Mouse (Mus musculus) midbrain, embryonic 13.5 days (tissue): ENCODE measurements around the gene Snrpf. TPM values are rescaled to one million over a fixed set of nuclear protein-coding genes. Genes with fewer than 3 reads are reported as not detected.

Experiments
- ATAC-seq: fragments of 200-750 bp; cut with Nextera tagmentation; 2 replicates; pipeline ENCODE4 v1.8.0; 2017; ENCODE audit warnings: mild to moderate bottlenecking, moderate TSS enrichment, moderate library complexity
- H3K27ac ChIP-seq: fragments of 300-500 bp; sonication (generic); 2 replicates; pipeline ENCODE4 v1.5.1; 2015; ENCODE audit warnings: inconsistent platforms, mild to moderate bottlenecking, moderate library complexity
- H3K27me3 ChIP-seq: fragments of 300-500 bp; sonication (generic); 2 replicates; pipeline ENCODE4 v1.6.1; 2015; ENCODE audit warnings: mild to moderate bottlenecking, inconsistent platforms
- H3K36me3 ChIP-seq: fragments of 300-500 bp; sonication (generic); 2 replicates; pipeline ENCODE4 v1.6.1; 2015; ENCODE audit warnings: mild to moderate bottlenecking, inconsistent platforms
- H3K4me1 ChIP-seq: fragments of 300-500 bp; sonication (generic); replicated peaks from 2 replicates; pipeline ENCODE4 v1.6.1; 2015; ENCODE audit warnings: inconsistent platforms
- H3K4me2 ChIP-seq: fragments of 300-500 bp; sonication (generic); replicated peaks from 2 replicates; pipeline ENCODE4 v1.6.1; 2015; ENCODE audit warnings: moderate library complexity, mild to moderate bottlenecking, inconsistent platforms
- H3K4me3 ChIP-seq: fragments of 300-500 bp; sonication (generic); replicated peaks from 2 replicates; pipeline ENCODE4 v1.5.1; 2015; ENCODE audit warnings: mild to moderate bottlenecking, inconsistent platforms
- H3K9ac ChIP-seq: fragments of 300-500 bp; sonication (generic); replicated peaks from 2 replicates; pipeline ENCODE4 v1.6.1; 2015; ENCODE audit warnings: mild to moderate bottlenecking, inconsistent platforms
- H3K9me3 ChIP-seq: fragments of 300-500 bp; sonication (generic); 2 replicates; pipeline ENCODE4 v1.6.1; 2016; ENCODE audit warnings: mild to moderate bottlenecking, inconsistent platforms
- WGBS: fragments of 180-500 bp; shearing (Covaris S2); methylation state at CpG from one replicate; pipeline ENCODE4 v1.1.7; 2015; 5-methylcytosine and 5-hydroxymethylcytosine counted together
- polyA plus RNA-seq: library from polyadenylated mRNA; unstranded; fragments of >200 nt; fragmentation: Nextera tagmentation; extraction: Ambion mirVana; gene quantifications from 2 replicates; pipeline ENCODE4 v1.2.1, GENCODE M21; 2015

Gene Snrpf
- polyA plus RNA-seq, 1 experiment from 2014 or later, result 101 TPM

DNA sequence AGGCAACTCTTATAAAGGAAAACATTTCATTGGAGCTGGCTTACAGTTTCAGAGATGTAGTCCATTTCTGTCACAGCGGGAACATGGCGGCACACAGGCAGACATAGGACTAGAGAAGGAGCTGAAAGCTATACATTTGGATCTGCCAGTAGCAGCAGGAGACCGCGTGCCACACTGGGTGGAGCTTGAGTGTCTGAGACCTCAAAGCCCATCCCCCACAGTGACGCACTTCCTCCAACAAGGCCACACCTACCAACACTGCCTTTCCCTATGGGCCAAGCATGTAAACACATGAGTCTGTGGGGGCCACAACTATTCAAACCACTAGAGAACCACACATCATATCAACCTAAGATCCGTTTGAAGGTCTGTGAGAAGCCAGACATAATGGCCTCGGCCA, 19.7 kb upstream of the Snrpf start:
- Histone ChIP-seq H3K9ac (no peak overlapping the region), H3K36me3 (no peaks in the 10 kb centered on the region), H3K4me2 (no peak overlapping the region), H3K4me1 (no peaks in the 10 kb centered on the region), H3K4me3 (no peak overlapping the region), H3K9me3 (no peaks in the 10 kb centered on the region), H3K27me3 (no peaks in the 10 kb centered on the region), H3K27ac (no peak overlapping the region)
- ATAC-seq, result no peak
- WGBS, result 93% methylated on average over 7 of the region's 7 CpGs

DNA sequence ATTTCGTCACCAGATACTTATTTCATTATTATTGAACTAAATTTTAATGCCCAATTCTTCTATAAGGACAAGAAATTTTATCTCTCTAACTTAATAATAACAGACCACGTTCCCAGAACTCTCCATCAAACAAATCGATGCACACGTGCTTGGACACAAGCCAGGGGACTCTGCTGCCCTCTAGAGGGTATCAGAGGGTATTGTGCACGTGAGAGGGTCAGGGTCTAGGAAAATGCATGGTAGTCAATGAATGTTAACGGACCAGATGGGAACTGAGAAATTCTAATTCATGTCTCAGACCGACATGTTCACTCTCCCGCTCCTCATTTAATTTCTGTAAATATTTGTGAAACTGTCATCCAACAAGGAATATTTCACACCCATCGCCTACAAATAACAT, 18.5 kb upstream of the Snrpf start:
- Histone ChIP-seq H3K9ac (no peak overlapping the region), H3K4me2 (no peak overlapping the region), H3K4me3 (no peak overlapping the region), H3K27ac (no peak overlapping the region), H3K9me3 (no peaks in the 10 kb centered on the region), H3K36me3 (no peaks in the 10 kb centered on the region), H3K27me3 (no peaks in the 10 kb centered on the region), H3K4me1 (no peaks in the 10 kb centered on the region)
- WGBS, result 58% methylated on average over 9 of the region's 9 CpGs
- ATAC-seq, result no peak

DNA sequence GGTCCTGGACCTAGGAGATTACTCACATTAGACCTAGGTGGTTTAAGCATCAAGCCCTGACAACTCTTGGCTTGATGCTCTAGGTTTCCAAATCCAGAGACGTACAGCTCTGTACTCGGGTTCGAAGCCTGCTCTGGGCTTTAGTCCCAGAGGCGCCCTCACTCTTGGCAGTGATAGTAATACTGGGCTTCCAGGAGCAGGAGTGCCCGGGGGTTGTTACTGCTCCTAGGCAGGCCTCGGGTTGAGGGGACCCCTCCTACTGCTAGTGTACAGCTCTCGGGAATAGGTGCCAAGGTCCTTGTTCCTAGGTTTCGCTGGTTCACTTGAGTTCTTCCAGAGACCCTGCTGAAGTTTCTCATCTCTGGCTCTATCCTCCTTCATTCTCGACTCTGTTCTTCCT, 16.8 kb upstream of the Snrpf start:
- Histone ChIP-seq H3K36me3 (no peaks in the 10 kb centered on the region), H3K9me3 (no peaks in the 10 kb centered on the region), H3K4me2 (no peak overlapping the region), H3K9ac (no peak overlapping the region), H3K27ac (no peak overlapping the region), H3K4me3 (no peak overlapping the region), H3K4me1 (no peaks in the 10 kb centered on the region), H3K27me3 (no peaks in the 10 kb centered on the region)
- no peak for ATAC-seq
- 92% methylated on average over 9 of the region's 9 CpGs for WGBS

DNA sequence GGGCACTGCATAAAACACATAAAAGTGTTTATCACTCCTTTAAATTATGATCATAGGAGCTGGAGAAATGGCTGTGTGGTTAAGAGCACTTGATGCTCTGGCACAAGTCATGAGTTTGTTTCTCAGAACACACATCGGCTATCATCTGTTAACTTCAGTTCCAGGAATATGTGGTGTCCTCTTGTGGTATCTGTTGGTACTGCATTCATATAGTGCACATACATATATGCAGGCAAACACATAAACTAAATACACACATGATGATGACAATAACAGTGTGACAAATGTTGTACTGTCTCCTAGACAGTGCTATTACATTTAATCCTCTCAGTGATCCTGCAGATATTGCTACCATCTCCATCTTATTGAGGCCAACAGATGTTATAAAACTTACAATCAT, 13.8 kb upstream of the Snrpf start:
- Histone ChIP-seq H3K9ac (no peak overlapping the region), H3K27me3 (no peaks in the 10 kb centered on the region), H3K4me3 (no peak overlapping the region), H3K9me3 (no peaks in the 10 kb centered on the region), H3K4me1 (no peaks in the 10 kb centered on the region), H3K36me3 (no peaks in the 10 kb centered on the region), H3K27ac (no peak overlapping the region), H3K4me2 (no peak overlapping the region)
- WGBS, result 91% methylated on average over 1 of the region's 1 CpGs
- ATAC-seq, result no peak

DNA sequence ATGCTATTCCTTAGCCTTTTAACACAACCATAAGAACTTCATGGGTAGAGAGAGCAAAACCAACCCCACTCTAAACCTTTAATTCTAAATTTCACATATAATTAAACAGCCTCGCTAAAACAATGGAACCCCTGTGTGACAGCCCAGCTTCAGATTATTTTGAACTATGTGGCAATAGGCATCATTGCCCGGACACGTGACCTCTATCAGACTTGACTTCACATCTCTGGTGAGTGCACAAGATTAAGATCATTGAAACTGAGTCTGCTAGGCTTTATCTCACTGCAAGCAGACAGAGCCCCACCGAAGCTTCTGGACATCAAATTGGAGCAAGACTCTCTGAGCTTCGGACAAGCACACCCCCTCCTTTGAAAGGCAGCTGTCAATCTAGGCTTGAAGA, 12.8 kb upstream of the Snrpf start:
- Histone ChIP-seq H3K36me3 (no peaks in the 10 kb centered on the region), H3K4me3 (no peak overlapping the region), H3K9me3 (no peaks in the 10 kb centered on the region), H3K4me2 (no peak overlapping the region), H3K27me3 (no peaks in the 10 kb centered on the region), H3K4me1 (no peaks in the 10 kb centered on the region), H3K9ac (no peak overlapping the region), H3K27ac (no peak overlapping the region)
- ATAC-seq, result no peak
- 67% methylated on average over 5 of the region's 5 CpGs for WGBS

DNA sequence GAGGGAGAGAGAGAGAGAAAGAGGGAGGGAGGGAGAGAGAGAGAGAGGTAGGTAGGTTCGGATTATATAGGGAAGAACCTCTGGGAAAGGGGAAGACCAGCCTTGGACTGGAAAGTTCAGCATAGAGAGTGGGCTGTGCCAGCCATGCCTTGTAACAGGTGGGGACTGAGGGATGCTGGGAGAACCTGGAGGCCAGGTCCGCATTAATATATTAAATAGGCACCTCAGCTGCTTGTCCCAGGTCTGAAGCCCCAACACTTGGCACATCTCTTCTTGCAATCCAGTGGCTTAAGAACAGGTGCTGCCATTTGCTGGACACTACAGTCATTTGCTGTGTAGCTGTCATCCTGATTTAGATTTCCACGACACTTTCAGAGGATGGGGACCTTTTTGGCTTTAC, 7.1 kb upstream of the Snrpf start:
- no peak for ATAC-seq
- Histone ChIP-seq H3K9me3 (no peaks in the 10 kb centered on the region), H3K4me2 (no peak overlapping the region), H3K4me1 (0 out of 2 replicates have a peak, but pooled peaks cover 4% of the 10 kb centered on the region), H3K4me3 (no peak overlapping the region), H3K27me3 (peaks cover 15% of the 10 kb centered on the region; the same call in 1 of the 2 replicates), H3K36me3 (no peaks in the 10 kb centered on the region), H3K27ac (no peak overlapping the region), H3K9ac (no peak overlapping the region)
- 77% methylated on average over 3 of the region's 3 CpGs for WGBS

DNA sequence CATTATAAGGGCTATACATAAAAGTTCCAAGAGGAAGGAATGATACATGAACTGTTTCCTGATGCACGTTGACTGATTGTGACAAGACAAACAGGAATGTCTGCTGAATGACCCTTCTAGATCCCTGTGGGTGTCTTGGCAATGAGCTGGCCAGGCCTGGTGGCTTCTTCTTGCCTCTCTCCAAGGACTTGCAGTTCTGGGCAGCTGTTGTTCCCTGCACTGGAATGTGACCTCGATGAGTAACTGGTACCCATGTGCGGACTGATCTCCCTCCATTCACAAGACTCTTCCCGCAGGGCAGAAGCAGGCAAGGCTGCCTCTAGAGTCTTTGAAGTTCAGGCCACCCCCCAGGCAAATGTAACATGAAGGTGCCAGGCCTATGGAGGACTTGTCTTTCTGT, 6.3 kb upstream of the Snrpf start:
- ATAC-seq, result no peak
- 75% methylated on average over 4 of the region's 4 CpGs for WGBS

DNA sequence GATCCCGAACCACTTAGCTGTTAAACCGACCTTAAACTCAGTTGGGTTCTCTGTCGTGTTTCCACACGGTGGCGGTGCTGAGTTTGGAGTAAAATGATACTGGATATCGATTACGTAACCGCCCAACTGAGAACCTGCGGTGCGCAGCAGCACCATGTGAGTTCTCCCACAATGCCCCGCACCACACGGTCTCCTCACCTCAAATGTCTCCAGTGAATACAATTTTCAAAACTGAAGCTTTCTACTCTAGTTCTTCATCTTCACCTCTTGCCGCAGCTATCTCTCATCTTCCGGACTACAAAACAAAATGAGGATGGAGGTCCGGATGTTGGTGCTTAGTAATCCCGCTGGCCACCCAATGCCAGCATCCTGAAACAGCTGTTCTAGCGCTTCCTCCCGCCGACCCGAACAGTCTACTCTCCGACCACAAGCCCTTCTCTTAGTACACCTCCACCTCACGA, 4.5 kb upstream of the Snrpf start:
- H3K9me3 ChIP-seq, result no peaks in the 10 kb centered on the region
- H3K36me3 ChIP-seq, result no peaks in the 10 kb centered on the region
- peaks cover 4% of the 10 kb centered on the region; the same call in 1 of the 2 replicates for H3K4me1 ChIP-seq
- WGBS, result 2% methylated on average over 22 of the region's 22 CpGs
- H3K27me3 ChIP-seq, result peaks cover 15% of the 10 kb centered on the region; the same call in 1 of the 2 replicates
- peak; percentile 77 for ATAC-seq
- peak overlapping the region; percentile 46 for H3K4me3 ChIP-seq
- peak overlapping the region; percentile 69 for H3K4me2 ChIP-seq
- peak overlapping the region; percentile 71 for H3K9ac ChIP-seq
- H3K27ac ChIP-seq, result no peak overlapping the region; the same call in 1 of the 2 replicates

More for the DNA sequence above, 6.3 kb upstream of the Snrpf start:
- Histone ChIP-seq H3K4me2 (no peak overlapping the region), H3K9me3 (no peaks in the 10 kb centered on the region), H3K27me3 (peaks cover 15% of the 10 kb centered on the region; the same call in 1 of the 2 replicates), H3K27ac (no peak overlapping the region), H3K36me3 (no peaks in the 10 kb centered on the region), H3K4me3 (no peak overlapping the region), H3K4me1 (0 out of 2 replicates have a peak, but pooled peaks cover 4% of the 10 kb centered on the region), H3K9ac (no peak overlapping the region)

DNA sequence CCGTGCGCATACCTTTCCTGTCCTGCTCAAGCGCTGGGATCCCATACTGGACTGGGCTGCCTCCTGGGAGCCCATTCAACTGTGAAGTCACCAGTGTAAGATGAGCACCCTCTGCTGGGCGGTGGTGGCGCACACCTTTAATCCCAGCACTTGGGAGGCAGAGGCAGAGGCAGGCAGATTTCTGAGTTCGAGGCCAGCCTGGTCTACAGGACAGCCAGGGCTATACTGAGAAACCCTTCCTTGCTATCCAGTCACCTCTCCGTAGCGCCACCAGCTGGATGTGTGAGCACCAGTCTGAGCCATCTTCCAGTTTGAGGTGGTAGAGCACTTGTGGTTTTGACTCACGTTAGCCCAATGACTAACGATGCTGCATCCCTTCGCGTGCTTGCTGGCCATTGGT, 3.0 kb upstream of the Snrpf start:
- no peaks in the 10 kb centered on the region for H3K36me3 ChIP-seq
- H3K9me3 ChIP-seq, result no peaks in the 10 kb centered on the region
- H3K27ac ChIP-seq, result no peak overlapping the region
- ATAC-seq, result no peak
- H3K9ac ChIP-seq, result no peak overlapping the region
- H3K27me3 ChIP-seq, result peaks cover 15% of the 10 kb centered on the region; the same call in 1 of the 2 replicates
- H3K4me2 ChIP-seq, result no peak overlapping the region
- WGBS, result 64% methylated on average over 12 of the region's 12 CpGs
- H3K4me1 ChIP-seq, result peaks cover 18% of the 10 kb centered on the region
- no peak overlapping the region for H3K4me3 ChIP-seq

DNA sequence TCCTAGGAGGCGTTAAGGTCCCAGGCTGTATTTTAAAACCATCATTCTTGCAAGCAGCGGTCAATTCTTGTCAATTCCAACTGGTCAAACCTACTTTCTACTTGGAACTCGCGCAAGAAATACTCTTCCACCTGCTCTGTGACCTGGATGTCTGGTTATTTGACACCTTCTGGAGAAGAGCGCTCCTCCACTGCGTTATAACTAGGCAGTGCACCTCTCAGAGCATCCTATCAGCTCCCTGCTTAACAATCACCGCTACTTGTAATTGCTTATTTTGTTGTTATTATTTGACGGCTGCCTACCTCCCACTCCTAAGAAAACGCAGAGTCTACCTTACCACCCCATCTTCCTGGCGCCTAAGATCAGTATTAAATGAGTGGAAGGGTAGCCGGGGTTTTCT, 710 bp downstream of the Snrpf start:
- H3K36me3 ChIP-seq, result peaks cover 21% of the 10 kb centered on the region
- peak overlapping the region; percentile 87 for H3K27ac ChIP-seq
- 2% methylated on average over 11 of the region's 11 CpGs for WGBS
- H3K9me3 ChIP-seq, result no peaks in the 10 kb centered on the region
- H3K27me3 ChIP-seq, result peaks cover 10% of the 10 kb centered on the region; the same call in 1 of the 2 replicates
- peaks cover 22% of the 10 kb centered on the region for H3K4me1 ChIP-seq
- H3K9ac ChIP-seq, result peak overlapping the region; percentile 89
- H3K4me2 ChIP-seq, result peak overlapping the region; percentile 71
- H3K4me3 ChIP-seq, result peak overlapping the region; percentile 87
- no peak for ATAC-seq

DNA sequence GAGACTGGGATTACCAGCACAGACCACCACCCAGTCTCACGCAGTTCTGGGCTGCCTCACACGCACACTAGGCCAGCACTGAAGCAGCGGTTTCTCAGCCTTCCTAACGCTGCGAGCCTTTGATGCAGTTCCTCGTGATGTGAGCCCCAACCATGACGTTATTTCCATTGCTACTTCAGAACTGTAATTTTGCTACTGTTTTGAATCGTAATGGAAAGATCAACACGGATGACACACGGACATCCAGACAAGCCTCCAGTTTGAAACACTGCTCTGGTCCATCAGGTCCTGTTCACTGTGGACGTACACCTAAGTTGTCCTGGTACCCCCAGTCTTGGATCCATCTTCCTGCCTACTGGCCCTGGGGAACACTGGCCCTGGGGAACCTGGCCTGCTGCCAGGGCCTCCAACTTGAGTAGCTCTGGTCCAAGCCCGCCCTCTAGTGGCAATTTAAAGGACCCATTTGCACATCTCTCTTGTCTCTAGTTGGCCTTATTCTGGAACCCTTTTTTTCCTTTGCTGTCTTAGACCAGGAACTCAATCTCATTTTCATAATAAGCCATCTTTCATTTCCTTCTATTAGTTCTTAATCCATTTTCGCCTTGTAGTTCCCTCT, 12.1 kb downstream of the Snrpf start:
- H3K27me3 ChIP-seq, result no peaks in the 10 kb centered on the region
- no peaks in the 10 kb centered on the region for H3K4me1 ChIP-seq
- H3K36me3 ChIP-seq, result peaks cover 11% of the 10 kb centered on the region
- H3K27ac ChIP-seq, result no peak overlapping the region
- H3K4me3 ChIP-seq, result no peak overlapping the region
- no peaks in the 10 kb centered on the region for H3K9me3 ChIP-seq
- 65% methylated on average over 13 of the region's 13 CpGs for WGBS
- no peak overlapping the region for H3K4me2 ChIP-seq
- no peak overlapping the region for H3K9ac ChIP-seq
- ATAC-seq, result peak; percentile 56; the same call in 1 of the 2 replicates

DNA sequence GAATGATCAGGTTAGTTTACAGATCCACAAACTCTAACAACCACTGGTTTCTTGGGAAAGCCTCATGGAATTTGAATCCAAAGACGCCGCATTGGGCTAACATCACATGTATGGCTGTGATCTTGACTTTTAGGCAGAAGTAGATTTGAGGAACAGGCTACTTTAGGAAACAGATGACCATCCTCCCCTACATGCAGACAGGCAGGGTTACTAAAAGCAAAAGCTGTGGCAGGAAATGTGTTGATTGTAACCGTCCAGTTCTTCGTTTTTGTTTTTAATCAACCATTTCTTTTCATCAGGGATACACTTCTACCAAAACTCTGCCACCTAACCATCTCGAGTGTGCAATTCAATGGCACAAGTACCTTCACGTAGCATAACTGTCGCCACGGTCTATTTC, 13.5 kb downstream of the Snrpf start:
- Histone ChIP-seq H3K27ac (no peak overlapping the region), H3K9ac (no peak overlapping the region), H3K4me1 (no peaks in the 10 kb centered on the region), H3K4me2 (no peak overlapping the region), H3K4me3 (no peak overlapping the region), H3K36me3 (0 out of 2 replicates have a peak, but pooled peaks cover 2% of the 10 kb centered on the region), H3K27me3 (no peaks in the 10 kb centered on the region), H3K9me3 (no peaks in the 10 kb centered on the region)
- ATAC-seq, result no peak
- 96% methylated on average over 8 of the region's 8 CpGs for WGBS

DNA sequence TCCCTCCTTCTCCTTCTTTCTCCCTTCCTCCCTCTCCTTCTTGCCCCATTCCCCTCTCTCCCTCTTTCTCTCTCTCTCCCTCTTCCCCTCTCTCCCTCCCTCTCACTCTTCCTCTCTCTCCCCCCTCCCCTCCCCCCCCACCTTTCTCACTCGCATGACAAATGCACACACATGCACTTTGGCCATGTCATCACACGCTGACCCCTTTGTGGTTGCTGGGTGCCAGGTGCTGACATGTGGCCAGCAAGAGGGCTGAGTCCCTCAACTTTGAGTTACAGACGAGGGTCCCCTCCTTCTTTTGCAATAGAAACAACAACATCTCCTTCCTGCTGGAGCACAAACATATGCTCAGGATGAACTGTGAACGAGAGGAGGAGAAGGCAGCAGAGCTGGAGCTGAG, 14.5 kb downstream of the Snrpf start:
- no peak overlapping the region for H3K9ac ChIP-seq
- ATAC-seq, result no peak
- H3K4me2 ChIP-seq, result no peak overlapping the region
- H3K36me3 ChIP-seq, result 0 out of 2 replicates have a peak, but pooled peaks cover 2% of the 10 kb centered on the region
- H3K4me1 ChIP-seq, result no peaks in the 10 kb centered on the region
- H3K27me3 ChIP-seq, result no peaks in the 10 kb centered on the region
- H3K27ac ChIP-seq, result no peak overlapping the region
- WGBS, result 77% methylated on average over 4 of the region's 4 CpGs
- H3K4me3 ChIP-seq, result no peak overlapping the region
- H3K9me3 ChIP-seq, result no peaks in the 10 kb centered on the region
